Mouse (Mus musculus): ENCODE results near the gene Fam196b.

Fam196b gene

DNA sequence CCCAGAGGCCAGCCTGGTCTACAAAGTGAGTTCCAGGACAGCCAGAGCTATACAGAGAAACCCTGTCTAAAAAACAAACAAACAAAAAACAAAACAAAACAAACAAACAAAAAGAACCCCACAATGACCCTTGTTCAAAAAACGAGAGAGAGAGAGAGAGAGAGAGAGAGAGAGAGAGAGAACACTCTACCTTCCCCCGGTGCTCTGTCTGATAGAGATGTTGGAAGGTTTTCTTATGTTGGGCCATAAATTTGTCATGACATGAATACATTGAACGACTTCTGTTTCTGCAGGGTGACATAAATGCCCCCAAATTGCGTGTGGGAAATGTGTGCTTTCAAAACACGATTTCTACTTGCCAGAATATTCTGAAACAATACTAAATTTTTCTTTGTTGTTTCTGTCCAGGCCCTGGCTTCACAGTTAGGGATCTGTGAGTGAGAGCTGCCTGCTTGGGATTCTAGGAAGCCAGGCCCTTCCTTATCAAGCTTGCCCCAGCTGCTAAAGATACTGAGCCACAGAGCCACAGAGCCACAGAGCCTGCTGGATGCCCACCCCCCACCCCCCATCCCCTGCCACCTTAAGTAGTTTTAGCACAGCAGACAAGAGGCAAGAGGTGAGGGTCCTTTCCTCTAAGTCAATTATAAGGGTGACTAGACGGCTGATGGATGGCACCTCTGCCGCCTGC is 17.9 kb downstream of the Fam196b start:
- no peak for DNase-seq (ENCODE audit: low spot score)

DNA sequence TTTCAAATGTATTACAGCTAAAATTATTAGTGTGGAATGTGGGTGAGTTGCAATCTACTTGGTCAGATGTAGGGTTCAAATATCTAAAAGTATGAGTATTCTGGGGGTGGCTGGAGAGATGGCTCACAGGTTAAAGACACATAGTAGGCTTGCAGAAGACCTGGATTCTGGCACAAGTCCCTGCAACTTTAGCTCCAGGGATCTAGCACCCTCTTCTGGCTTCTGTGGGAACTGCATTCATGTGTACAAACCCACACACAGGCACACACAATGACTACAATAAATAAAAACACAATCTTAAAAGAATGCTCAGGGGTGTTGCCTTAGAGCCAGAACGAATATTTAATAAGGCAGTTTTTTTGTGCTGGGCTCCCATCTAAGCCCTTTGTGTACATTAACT is 23.3 kb downstream of the Fam196b start:
- no peak for DNase-seq (ENCODE audit: low spot score)

DNA sequence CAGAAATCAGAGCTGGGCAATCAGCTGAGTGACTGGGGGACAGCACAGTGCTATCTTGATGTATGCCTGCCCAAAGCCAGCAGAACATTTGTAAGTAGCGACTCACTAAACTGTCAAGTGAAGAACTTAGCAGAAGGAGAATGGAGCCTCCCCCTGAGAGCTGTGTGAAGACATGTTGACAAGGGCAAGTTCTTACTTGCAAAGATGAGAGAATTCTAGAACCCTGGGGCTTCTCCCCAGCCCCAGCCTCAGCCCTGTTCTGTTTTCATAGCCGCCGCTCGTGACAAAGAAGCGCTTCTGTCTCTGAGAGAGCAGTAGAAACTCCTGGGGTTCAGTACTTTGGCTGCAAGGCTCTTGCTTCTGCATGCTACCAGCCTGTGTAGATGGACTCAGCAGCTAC is 25.1 kb downstream of the Fam196b start:
- DNase-seq (ENCODE audit: low spot score): no peak

DNA sequence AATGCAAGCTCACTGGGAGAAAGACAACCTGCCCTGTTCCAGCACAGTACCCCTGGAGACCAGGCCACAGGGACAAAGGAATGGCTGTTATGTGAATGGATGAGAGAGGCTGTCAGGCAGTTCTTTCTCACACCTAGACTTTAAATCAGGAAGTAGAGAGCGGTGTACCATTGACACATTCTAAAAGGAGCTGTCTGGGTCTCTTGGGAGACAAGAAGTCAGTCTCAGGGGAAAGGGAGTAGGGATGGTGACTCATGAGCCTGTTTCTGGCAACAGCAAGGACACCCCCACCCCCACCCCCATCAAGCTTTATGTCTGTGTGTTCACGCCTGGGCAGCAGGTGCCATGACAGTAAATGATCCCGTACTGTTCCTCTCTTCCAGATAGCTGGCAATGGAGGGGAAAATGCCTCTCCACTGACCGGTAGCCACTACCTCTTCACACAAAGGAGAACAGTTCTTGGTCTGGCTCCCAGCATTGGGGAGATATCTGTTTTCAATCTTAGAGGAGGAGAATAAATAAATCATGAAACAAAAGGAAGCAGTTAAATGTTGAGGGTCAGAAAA is 29.2 kb downstream of the Fam196b start:
- no peak for DNase-seq (ENCODE audit: low spot score)

DNA sequence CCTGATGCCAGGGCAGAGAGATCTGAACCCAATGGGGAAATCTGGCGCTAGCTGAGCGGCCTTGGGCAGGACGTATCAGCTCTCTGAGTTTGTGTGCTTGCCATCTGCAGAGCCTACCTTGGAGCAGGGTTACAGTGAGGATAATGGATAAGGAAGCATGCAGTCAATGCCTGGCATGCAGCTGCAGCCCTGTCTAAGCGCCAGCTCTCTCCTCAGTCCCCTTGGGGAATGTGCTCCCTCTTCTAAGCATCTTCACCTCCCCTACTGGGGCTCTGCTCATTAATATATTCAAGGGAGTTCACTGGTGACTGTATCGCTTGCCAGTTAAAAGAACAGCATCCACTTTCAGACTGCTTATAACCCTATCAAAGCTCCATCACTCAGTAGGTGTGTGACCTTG is 29.7 kb downstream of the Fam196b start:
- DNase-seq (ENCODE audit: low spot score): no peak

DNA sequence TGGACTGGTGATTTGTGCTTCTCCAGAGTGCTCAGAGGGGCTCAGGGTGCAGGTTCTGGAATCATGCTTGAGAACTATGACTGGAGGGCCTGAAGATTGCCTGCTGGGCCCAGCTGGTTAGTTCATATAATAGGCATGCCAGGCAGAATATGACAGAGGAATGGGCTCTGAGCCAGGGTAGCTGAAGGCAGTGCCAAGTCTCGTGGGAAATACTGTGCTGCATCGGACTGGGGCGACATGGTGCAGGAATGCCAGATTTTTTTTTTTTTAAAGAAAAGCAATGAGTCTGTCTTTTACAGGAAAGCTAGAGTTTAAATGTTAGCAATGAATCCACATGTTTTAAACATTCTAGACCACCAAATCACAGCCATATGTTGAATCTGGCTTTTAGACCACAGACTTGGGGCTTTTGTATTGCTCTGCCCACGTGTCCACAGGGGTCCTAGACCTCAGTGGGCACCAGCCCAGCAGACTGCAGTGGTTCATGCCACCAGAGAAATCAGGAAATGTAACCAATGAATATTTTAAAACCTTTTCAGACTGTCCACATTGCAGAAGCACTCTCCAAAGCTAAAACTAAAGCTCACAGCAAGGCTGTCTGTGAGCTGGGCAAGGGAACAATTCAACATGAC is 33.8 kb downstream of the Fam196b start:
- no peak for DNase-seq (ENCODE audit: low spot score)

DNA sequence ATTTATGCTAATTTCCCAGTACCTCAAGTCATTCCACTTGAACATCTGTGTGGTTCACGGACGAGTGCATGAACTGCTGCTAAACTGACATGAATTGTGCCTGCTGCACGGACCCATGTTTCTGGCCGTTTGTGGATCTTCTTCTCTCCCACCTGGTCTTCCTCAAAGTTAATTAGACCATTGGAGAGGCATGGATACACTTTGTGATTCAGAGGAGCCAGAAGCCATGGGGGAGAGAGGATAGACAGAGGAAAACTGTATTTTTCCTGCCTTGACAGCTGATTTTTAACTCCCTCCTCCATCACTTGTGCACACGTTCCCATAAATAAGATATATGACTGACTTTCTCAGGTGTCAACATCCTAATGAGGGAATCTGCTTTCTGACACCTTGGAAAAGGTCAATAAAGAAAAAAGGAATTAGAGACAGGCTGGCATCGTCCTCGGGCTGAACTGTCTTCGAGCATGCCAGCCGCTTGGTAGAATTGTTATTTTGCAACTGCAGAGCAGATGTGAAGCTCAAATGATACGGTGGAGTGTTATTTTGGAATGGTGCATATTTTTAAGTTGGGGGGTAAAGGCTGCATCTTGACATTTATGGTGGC is 34.9 kb downstream of the Fam196b start:
- no peak for DNase-seq (ENCODE audit: low spot score)

DNA sequence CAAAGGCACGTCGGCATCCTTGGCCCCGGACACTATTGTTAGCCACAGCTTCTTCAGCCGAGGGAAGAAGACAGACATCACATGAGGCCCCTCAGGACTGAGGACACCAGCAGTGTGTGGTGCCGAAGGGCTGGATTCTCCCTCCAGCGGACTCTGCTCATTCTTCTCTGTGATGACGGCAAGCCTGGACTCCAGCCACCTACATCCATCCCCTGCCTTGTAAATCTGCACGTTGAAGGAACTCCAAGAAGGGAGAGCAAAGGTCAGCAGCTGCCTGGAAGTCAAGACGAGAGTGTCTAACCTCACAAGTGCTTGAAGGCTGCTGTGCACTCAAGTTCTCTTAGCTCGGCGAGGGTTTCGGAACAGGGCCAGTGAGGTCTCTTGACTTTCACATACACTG is 40.8 kb downstream of the Fam196b start:
- peak; percentile 29 for DNase-seq (ENCODE audit: low spot score)

DNA sequence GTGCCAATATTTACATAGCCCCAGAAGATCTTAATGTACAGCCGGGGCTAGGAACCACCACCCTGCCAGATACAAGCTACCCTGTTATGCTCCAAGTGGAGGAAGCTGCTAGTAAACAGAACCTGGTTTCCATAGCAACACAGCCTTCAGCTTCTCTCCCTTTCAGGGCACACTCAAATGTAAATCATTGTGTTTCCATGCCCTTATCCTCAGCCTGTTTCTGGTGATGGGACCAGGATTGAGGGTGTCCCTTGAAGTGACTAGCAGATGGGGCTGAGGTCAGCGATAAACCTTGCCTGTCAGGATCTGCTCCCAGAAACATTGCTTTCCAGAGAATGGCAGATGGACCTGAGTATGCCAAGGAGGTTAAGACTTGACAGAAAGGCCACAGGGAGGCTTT is 41.5 kb downstream of the Fam196b start:
- DNase-seq (ENCODE audit: low spot score): peak; percentile 27

DNA sequence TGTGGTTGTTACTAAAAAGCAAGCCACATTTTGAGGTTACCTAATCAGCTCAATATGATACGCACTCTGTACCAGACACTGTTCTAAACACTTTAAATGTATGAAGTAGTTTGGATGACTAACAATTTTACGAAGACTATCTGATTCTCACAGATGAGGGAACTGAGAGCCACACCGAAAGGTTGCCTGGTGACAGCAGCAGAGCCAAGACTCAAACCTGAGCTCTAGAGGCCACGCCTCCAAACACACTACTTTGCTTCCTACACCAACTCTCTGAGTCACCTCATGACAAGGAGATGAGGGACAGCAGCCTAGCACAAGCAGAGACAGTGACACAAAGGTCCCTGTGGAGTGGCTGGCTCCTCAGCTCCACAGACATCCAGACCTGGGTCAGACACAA is 57.6 kb downstream of the Fam196b start:
- DNase-seq (ENCODE audit: low spot score): no peak

DNA sequence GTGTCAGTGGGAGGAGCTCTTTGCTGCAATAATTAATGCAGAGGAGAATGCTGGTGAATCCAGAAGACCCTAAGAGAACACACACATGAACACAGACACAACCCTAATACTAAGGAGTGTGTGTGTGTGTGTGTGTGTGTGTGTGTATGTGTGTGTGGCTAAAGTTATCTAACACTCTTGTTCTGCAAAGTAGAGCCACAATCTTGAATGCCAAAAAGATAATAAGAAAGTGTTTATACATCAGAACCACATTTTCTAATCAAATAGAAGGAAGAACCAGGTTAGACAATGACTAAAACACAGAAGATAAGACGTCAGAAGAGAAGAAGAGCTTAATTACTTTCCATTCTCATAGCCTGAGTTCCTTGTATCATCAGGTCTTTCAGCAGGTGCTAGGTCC is 60.9 kb downstream of the Fam196b start:
- no peak for DNase-seq (ENCODE audit: low spot score)

DNA sequence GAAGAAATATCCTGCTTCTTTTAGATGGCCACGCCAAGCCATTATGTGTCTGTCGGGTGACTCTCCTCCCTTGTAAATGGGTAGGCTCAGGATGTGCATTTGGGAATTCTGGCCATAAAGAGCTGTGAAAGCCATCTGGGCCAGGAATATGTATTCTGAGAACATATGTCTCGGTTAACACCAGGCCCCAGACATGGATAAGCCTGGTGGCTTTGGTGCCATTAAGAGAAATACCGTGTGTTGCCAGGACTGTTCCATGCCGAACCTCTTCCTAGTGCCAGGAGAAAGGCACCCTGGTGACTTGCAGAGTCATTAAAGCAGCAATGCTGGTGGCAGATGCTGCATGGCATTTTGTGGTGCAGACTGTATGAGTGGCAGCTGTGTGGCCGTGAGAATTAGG is 63.0 kb downstream of the Fam196b start:
- DNase-seq (ENCODE audit: low spot score): no peak

DNA sequence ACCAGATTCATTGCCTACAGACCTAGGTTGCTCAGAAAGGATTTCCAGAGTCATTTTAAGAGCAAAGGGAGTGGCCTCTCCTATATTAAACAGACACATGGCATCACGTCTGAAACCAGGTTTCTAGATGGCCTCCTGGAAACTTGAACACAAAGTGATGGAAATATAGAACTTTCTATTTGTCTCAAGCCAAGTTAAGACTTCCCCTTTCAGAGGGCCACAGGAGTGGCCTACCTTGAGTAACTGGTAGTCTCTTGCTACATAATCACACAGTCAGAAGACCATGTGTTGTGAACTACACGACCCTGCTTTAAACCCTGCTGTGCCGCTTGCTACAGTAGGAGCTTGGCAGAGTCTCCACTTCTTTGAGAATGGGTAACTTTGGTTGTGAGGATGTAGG is 68.9 kb downstream of the Fam196b start:
- no peak for DNase-seq (ENCODE audit: low spot score)

DNA sequence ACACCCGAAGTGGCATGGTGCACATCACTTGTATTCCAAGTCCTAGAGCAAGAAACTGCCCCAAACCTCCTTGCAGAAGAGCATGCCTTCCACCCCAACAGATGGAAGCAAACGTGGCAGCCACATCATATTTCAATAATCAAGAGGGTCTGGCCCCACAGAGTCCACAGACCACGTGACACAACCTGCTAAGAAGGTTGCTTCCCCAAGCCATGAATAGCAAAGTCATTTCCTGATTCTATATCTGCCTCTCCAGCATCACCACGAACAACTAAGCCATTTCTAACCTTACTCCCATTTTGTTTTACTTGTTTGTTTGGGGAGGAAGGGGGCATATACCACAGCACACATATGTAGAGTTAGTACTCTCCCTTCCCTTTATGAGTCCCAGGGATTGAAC is 69.6 kb downstream of the Fam196b start:
- no peak for DNase-seq (ENCODE audit: low spot score)

DNA sequence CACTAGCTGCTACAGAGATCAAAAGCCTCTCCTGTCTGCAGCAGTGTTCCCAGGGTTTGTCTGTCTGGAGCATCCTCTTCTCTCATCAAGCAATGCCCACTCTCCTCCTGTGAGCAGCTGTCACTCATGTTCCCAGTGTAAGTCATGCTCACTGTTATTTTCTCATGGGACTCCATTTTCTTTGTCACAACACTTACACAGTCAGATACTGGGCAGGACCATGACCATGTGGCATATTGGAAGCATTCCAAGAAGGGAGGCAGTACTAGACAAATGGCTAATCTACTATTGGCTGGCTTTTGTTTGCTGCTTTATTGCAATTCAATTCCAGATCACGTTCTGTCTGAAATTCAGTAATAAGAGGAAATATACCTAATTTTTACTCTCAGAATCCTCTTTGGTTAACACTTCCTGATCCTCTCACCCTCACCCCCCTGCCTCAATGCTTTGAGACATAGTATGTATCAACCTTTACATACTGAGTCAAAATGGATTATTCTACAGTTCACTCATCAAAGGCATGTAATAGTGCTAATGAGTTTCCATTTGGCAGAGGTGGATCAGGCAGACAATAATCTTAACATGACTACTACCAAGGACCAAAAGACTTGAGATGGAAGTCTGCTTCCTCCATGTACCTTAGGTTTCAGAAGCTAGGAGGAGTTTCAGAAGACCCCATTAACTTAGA is 70.5 kb downstream of the Fam196b start:
- DNase-seq (ENCODE audit: low spot score): no peak

DNA sequence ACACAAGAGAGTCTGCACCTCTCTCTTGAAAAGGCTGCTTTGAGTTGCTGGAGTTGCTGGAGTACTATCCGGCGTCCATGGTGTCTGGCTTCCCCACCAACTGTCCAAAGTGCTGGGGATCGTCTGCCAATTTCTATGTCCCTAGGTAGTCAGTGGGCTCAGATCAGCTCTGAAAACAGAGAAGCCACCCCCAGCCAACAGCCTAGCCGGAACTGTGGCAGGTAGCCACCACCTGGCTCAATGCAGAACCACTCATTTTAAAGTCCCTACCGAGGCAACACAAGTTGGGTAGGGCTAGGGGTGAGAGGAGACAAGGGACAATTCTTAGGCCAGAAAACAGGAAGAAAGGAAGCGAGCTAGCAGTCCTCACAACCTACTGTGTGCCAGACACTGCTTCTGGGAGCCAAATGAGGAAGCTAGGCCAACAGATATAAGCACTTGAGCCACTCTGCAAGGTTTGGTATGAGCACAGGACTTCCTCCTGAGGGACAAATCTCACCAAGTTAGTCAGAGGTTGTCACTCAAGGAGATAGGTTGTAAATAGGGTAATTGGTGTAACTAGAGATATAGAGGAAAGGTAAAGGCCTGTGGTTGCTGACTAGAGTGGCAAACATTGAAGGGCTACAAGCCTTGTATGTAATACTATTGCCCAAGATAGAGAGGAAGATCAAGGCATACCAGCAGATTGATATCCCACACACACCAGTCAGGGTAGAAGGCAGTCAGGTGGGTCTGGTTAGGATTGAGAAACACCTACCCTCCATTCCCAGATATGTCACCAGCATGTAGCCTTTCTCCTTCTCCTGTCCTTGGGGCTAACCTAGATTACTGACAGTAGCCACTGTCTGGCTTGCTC is 74.9 kb downstream of the Fam196b start:
- DNase-seq (ENCODE audit: low spot score): no peak

DNA sequence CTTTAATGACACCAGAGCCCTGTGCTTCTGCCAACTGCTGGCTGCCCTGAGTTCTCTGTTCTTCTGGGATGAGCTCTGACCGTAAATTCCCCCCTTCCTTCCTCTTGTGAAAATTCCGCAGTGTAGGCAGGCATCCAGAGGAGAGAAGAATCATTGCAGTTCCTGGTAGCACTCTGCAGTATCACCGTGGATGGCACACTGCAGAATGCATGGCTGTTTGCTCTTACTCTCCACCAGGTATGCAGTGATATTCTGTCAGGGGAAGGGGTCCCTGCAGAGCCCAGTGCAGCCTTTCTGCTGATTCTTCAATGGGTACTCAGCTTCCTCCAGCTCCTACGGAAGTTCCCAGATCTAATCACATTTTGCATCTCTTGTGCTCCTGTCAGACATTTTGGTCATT is 77.5 kb downstream of the Fam196b start:
- DNase-seq (ENCODE audit: low spot score): no peak

DNA sequence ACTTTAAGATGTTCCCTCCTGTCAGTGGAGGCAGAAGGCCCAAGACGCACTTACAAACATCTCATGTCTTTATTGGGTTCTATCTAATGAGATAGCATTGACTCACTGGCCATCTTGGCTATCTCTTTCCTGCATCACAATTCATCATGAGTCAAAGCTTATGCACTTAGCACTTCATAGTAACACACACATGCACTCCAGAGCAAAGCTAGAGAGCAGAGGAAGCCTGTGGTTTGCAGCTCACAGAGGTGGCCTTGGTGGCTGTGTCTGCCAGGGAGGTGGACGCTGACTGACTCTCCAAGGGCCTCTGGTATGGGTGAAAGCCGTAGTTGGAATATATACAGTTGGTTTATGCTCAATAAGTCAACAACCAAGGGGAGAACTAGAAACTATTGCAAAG is 81.2 kb downstream of the Fam196b start:
- DNase-seq (ENCODE audit: low spot score): no peak

DNA sequence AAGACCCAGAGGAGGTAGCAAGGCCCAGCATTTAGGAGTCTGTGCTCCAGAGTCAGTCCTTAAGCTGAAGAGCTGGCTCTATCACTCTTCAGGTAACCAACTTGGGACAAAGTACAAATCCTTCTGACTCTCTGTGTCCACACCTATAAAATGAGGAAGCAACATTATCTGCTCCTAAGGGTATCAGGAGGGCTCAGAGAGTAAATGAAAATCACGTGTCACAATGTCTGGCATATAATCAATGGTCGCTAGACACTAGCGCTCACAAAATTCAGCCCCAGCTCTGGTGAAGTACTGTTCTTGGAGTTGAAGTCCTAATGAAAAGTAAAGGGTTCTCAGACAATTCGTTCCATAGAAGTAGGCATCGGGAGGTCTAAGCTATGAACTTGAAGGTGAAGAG is 83.0 kb downstream of the Fam196b start:
- no peak for DNase-seq (ENCODE audit: low spot score)

DNA sequence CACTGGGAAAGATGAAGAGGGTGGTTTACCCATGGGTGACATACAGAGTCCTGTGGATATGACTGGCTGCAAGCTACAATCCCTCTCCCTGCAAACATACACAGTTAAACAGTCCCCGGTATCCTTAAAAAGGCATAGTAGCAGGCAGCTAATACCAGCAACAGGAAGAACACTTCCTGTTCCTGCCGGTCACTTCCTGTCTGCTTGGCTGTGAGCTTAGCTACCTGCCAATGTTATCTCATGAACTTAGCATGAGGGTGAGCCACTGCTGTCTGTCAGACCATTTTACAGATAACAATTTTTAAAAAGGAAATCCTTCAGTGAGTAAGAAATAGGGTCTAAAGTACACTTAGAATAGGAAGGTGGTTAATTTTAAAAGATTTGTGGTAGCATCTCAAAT is 83.9 kb downstream of the Fam196b start:
- DNase-seq (ENCODE audit: low spot score): no peak

DNA sequence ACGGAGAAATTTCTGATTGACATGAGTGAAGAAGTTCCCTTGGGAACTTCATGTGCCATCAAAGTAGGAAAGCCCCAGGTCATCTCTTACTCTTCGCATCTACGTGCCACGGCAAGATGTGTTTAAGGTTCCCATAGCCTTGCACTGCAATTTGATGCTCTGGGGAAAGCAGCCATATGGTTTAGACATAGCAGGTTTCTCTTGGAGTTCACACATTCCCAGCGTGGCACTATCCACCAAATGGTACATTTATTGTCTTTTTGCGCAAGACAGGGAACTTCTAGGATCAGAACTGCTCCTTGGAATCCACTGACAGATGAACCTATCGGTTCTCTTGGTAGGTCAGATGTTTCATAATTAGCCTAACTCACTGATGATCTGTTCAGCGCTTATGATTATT is 86.7 kb downstream of the Fam196b start:
- DNase-seq (ENCODE audit: low spot score): no peak

DNA sequence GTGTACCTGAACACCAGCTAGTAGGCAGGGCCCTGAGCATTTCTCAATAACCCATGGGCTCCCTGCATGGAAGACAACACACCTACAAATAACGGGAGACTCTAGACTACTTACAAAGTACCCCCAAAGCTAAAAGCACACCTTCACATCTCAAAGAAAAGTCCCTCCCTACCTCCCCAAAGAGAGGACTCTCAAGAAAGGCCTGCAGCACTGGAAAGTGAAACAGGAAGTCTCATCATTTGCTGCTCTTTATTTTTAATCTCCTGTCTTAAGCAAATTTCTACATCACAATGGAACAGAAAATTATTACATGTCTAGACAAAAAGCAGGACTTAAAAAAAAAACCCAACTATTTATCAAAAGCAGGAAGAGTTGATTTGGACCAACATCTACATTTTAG is 90.7 kb downstream of the Fam196b start:
- DNase-seq (ENCODE audit: low spot score): no peak
